9 mouse cellular contexts compared by ENCODE assay signal in genomic region chr14:99578665-99579064, GRCm38 (mm10).
DNase-seq lines count a peak whose midpoint lies in the region; ATAC-seq and TF ChIP-seq lines count a peak whose summit lies in the region.
"Had no signal": no experiment of that assay in that cellular context is flagged by ENCODE, and none has a peak within 500 bp of the region (broad histone marks: within the 10 kb centered on the region; RNA-seq: fewer than 3 reads in every experiment).

No protein-coding gene starts in this region.

- ATAC-seq in midbrain, embryonic 16.5 days: no peak
- no peak for ATAC-seq in midbrain, postnatal 0 days (ENCODE audit: low FRiP score)

- intact Hi-C loops in left cerebral cortex, postnatal 36 days (cut with DNase I): no loop called here

- no peak overlapping the region for H3K27ac ChIP-seq in midbrain, embryonic 16.5 days (ENCODE audit: low read length)
- no peak overlapping the region for H3K27ac ChIP-seq in midbrain, embryonic 10.5 days (replicated peaks)
- no peak overlapping the region for H3K27ac ChIP-seq in midbrain, postnatal 0 days (ENCODE audit: low read depth, low read length)
- H3K27ac ChIP-seq: neural tube, embryonic 13.5 days had no signal

- no peaks in the 10 kb centered on the region for H3K9me3 ChIP-seq in midbrain, embryonic 16.5 days (replicated peaks; ENCODE audit: control insufficient read depth, low read length, poor library complexity, severe bottlenecking)
- no peaks in the 10 kb centered on the region for H3K9me3 ChIP-seq in midbrain, embryonic 10.5 days (replicated peaks)
- H3K9me3 ChIP-seq in midbrain, postnatal 0 days (ENCODE audit: low read length): no peaks in the 10 kb centered on the region
- H3K9me3 ChIP-seq: neural tube, embryonic 13.5 days had no signal

- no peaks in the 10 kb centered on the region for H3K27me3 ChIP-seq in midbrain, embryonic 16.5 days (ENCODE audit: control insufficient read depth, insufficient read depth, low read depth, low read length)
- no peaks in the 10 kb centered on the region for H3K27me3 ChIP-seq in midbrain, embryonic 10.5 days (ENCODE audit: low read depth, poor library complexity, severe bottlenecking)
- no peaks in the 10 kb centered on the region for H3K27me3 ChIP-seq in midbrain, postnatal 0 days (ENCODE audit: insufficient read depth, low read length)
- H3K27me3 ChIP-seq: neural tube, embryonic 13.5 days had no signal

- WGBS in midbrain, embryonic 16.5 days: 71% methylated on average over 17 of the region's 17 CpGs
- WGBS in midbrain, embryonic 10.5 days: 87% methylated on average over 17 of the region's 17 CpGs
- 69% methylated on average over 17 of the region's 17 CpGs for WGBS in midbrain, postnatal 0 days

- peaks cover 7% of the 10 kb centered on the region for H3K4me1 ChIP-seq in midbrain, embryonic 16.5 days (ENCODE audit: control insufficient read depth, insufficient read depth, low read length)
- H3K4me1 ChIP-seq in midbrain, embryonic 10.5 days: no peaks in the 10 kb centered on the region
- H3K4me1 ChIP-seq in midbrain, postnatal 0 days (ENCODE audit: insufficient read depth, low read length): 0 out of 2 replicates have a peak, but pooled peaks cover 3% of the 10 kb centered on the region

- no peak for TF ChIP-seq CTCF in midbrain, postnatal 0 days (IDR thresholded peaks at IDR 0.05)

- DNase-seq in embryo, embryonic 10 days (ENCODE audit: low spot score): peak; percentile 15
- no peak for DNase-seq in embryo, embryonic 9.5 days (ENCODE audit: extremely low spot score)
- no peak for DNase-seq in midbrain, embryonic 10.5 days (ENCODE audit: low spot score)
- DNase-seq in kidney, adult 9 months: peak; percentile 44
- peak; percentile 9 for DNase-seq in midbrain, postnatal 0 days (ENCODE audit: low spot score)
- no peak for DNase-seq in thymus, postnatal 10 days (ENCODE audit: low spot score in 2 of 2)
- no peak for DNase-seq in left cerebral cortex, postnatal 36 days (ENCODE audit: low spot score in 2 of 2)

- H3K9ac ChIP-seq in midbrain, embryonic 16.5 days (ENCODE audit: low read depth, low read length): no peak overlapping the region
- H3K9ac ChIP-seq in midbrain, postnatal 0 days (replicated peaks; ENCODE audit: low read length, poor library complexity, severe bottlenecking): no peak overlapping the region
- H3K9ac ChIP-seq: neural tube, embryonic 13.5 days had no signal

- 0 out of 2 replicates have a peak overlapping the region, but pooled peaks have one; percentile 10 for H3K4me2 ChIP-seq in midbrain, embryonic 16.5 days (ENCODE audit: low read length)
- no peak overlapping the region for H3K4me2 ChIP-seq in midbrain, postnatal 0 days (ENCODE audit: low read depth, low read length, poor library complexity, severe bottlenecking)
- H3K4me2 ChIP-seq: neural tube, embryonic 13.5 days had no signal

- no peak overlapping the region for H3K4me3 ChIP-seq in midbrain, embryonic 16.5 days (ENCODE audit: low read depth, low read length)
- no peak overlapping the region for H3K4me3 ChIP-seq in midbrain, embryonic 10.5 days
- H3K4me3 ChIP-seq in midbrain, postnatal 0 days (ENCODE audit: low read depth, low read length): no peak overlapping the region
- H3K4me3 ChIP-seq: neural tube, embryonic 13.5 days had no signal

- no peaks in the 10 kb centered on the region for H3K36me3 ChIP-seq in midbrain, embryonic 16.5 days (ENCODE audit: control insufficient read depth, insufficient read depth, low read length)
- H3K36me3 ChIP-seq in midbrain, embryonic 10.5 days: no peaks in the 10 kb centered on the region
- H3K36me3 ChIP-seq in midbrain, postnatal 0 days (ENCODE audit: insufficient read depth, low read length): no peaks in the 10 kb centered on the region
- H3K36me3 ChIP-seq: neural tube, embryonic 13.5 days had no signal

Comparison
In these comparisons a context has a peak if more than half of its experiments do, and no peak if none do; other contexts are left out.
1. DNase-seq: peak in embryo, embryonic 10 days (single experiment), kidney, adult 9 months (single experiment) and midbrain, postnatal 0 days (single experiment); none in embryo, embryonic 9.5 days (single experiment), midbrain, embryonic 10.5 days (single experiment), thymus, postnatal 10 days (0 of 2) and left cerebral cortex, postnatal 36 days (0 of 2).